Mouse (Mus musculus) kidney, adult 8-10 months (tissue): Measurements from ENCODE around the gene Actrt3.

Experiments used
- DNase-seq, 2 experiments: peaks; one replicate each; pipeline ENCODE4 v3.0.0; 2022

Gene Actrt3

DNA sequence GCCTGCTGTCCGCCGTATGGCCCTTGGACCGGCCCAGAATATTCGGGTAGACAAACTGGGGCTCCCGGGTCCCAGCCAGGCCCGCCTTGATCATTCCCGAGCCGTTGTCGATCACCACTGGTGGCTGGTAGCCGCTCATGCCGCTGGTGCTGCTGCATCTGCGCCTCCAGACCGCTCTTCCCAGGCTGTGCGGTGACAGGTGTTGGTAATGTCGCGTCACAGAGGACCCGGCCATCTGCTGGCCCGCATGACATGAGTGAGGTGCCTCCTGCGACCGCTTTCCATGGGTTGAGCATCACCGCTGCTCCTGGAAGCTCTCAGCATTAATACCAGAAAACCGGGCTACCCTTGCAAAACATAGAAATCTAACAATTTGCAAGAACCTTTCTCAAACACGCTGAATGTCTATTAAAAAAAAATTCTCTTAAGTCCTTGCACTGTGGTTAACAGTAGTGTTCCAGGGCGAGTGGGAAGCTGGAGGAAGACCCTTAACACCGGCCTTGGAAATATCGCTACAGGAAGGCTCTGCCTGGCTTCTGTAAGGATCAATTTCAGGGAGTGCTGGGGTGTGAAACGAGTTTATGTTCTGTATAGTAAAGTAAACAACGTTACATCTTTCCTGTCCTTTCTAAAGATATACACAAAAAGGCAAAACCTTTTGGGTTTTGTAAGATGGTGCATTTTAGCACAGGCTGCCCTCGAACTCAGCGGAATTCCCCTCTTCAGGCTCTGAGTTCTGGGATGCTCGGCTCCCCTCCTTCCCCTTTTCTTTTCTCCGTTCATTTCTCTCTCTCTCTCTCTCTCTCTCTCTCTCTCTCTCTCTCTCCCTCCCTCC is at the start of gene Actrt3:
Gene Actrt3, minus strand, starts transcription at position 229 of the 835 bp plus-strand sequence.
- no peak for DNase-seq

DNA sequence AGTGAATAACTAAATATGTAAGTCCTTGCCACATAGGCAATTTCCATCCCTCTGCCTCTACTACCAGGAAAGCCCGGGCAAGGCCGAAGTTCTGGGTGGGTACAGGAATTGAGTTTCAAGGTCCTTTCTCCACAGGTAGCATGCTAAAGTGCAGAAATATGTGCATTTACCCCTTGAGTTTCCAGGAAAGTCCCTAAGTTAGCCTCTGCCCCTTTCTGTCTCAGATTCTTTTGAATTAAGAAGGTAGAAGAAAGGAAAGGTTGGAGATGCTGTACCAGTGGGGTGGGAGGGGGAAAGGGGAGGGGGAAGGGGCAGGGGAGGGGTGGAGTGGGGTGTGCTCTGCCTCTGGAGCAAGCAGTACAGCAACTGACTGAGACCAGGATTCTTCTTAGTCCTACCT is 48.7 kb upstream of the Actrt3 start:
- no peak for DNase-seq

DNA sequence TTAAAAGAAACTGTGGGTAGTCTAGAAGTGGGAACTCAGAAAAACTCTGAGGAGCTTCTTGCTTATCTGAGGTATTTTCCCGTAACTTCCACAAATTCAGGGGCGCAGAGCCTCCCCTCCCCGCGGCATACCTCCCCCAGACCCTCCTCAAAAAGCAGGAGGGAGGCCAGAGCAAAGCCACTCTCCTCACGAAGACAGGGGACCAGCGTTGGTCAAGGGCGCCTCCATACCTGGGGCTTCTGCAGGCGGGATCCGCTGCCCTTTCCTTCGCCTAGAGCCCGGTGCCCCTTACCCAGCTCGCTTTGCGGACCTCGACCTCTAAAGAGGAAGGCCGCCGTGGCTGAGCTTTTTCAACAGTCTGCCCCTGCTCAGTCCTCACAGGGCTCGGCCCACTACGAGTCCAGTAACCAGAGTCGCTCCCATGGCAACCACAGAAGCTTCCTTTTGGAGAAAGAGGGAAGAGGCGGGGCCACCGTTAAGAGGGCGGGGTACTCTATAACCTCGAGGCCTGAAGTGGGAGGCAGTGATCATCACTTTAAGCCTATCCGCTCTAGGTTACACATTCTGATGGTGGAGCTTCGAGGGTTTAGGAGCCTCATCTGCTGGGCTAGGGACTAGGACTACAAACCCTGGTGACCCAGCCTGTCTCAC is 47.8 kb upstream of the Actrt3 start, which contains the start of gene Lrrc34:
Gene Lrrc34, minus strand, starts transcription at position 430 of the 651 bp plus-strand sequence.
- peak; percentile 25 to 39 for DNase-seq

DNA sequence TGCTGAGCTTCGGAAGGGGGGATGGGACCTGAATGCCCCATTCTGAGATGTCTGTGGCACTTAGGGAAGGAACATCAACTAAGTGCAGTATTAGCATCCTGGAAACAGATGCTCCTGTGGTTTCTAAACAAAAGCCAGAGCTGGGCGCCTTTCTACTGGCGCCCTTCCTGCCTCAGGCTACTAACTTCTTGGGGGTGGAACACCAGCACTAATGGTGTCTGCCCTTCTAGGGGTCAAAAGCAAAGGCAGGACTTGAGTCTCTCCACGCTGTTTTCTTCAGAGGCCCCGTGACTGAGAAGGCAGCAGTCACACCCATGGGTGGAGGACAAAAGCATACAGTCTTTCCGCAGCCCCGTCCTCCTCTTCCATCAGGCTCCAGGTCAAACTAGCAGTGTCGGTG is 47.0 kb upstream of the Actrt3 start:
- no peak for DNase-seq

DNA sequence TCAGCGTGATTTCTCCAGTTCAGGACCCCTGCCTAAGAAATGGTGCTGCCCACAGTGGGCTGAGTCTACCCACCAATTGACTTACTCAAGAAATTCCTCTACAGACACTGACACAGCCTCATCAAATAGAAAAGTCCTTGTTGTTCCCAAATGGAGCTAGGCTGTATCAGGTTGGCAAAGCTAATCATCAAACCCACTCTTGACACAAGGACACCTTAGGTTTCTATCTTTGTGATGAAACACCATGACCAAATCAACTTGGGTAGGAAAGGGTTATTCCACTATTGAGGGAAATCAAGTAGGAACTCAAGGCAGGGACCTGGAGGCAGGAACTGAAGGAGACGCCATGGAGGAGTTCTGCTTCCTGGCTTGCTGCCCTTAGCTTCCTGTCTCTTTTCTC is 44.5 kb upstream of the Actrt3 start, which contains the start of gene Lrriq4:
Gene Lrriq4, plus strand, starts transcription at position 301 of the 400 bp plus-strand sequence.
- no peak for DNase-seq

DNA sequence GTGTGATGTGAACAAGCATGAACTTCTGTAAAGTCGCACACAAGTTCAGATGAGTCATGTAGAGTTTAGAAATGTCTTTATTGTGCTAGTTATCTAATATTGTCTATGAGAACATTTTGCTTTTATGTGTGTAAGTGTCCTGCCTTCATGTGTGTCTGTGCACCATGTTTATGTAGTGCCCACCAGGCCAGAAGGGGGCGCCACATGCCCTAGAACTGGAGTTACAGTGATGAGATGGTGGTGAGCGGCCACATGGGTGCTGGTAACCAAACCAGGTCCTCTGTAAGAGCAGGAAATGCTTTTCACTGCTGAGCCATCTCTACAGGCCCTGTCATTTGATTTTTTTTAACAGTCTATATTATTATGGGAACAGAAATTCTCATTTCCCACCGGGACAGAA is 35.9 kb upstream of the Actrt3 start:
- DNase-seq: no peak

DNA sequence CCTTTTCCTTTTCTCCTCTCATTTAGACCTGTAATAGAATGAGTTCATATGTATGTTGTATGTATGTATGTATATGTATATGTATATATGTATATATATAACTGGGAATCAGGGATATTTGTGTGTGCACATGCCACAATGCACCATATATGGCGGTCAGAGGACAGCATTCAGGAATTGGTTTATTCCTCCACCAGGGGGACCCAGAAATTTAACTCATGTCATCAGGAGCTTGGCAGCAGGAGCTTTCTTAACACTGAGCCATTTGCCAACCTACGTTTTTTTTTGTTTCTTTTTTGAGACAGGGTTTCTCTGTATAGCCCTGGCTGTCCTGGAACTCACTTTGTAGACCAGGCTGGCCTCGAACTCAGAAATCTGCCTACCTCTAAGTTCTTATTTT is 33.9 kb upstream of the Actrt3 start:
- DNase-seq: no peak

DNA sequence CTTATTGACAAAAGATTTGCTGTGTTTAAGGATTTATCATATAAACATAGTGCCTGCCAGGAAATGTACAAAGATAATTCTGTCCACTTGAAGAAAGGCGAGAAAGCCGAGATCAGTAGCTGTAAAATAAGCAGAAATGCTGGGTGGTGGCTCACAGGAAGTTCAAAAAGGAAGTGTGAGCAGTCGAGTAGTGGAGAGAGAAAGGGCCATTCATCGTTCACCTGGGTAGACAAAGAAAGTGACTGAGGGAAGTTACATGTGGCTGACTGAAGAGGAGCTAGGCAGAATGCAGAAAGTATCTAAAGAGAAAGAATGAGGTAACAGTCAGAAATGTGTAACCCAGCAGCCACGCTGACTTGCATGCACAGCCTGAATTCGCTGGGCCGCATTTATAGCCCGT is 20.4 kb upstream of the Actrt3 start:
- no peak for DNase-seq

DNA sequence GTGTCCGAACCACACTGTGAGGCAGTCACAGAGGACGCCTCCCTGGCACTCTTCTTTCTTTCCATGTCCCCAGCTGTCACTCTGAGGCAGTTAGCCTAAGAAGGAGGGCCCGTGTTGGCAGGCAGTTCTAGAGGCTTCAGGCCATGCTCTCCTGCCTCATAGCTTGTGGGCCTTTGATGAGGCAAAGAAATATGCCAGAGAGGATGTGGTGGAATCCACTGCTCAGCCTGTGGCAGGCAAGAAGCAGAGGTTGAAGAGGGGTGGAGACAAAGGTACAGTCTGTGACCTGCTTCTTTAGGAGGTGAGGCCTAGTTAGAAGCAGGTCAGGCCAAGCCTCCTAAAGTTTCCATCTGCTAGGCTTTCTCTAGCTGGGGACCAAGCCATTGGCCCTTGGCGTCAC is 11.2 kb upstream of the Actrt3 start:
- DNase-seq: no peak

DNA sequence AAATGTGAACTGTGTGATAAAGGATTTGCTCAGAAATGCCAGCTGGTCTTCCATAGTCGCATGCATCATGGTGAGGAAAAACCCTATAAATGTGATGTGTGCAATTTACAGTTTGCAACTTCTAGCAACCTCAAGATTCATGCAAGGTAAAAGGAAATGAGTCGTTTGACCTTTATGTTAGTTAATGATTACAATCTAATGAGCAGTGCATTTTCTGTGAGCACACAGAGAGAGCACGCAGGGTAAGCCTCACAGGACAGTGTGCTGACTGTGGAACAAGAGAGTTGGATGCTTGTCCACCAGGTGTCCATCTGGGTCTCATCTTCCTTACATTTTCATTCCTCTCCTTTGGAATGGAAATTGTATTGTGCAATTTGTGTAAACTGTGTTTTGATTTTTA is 9.3 kb upstream of the Actrt3 start:
- no peak for DNase-seq

DNA sequence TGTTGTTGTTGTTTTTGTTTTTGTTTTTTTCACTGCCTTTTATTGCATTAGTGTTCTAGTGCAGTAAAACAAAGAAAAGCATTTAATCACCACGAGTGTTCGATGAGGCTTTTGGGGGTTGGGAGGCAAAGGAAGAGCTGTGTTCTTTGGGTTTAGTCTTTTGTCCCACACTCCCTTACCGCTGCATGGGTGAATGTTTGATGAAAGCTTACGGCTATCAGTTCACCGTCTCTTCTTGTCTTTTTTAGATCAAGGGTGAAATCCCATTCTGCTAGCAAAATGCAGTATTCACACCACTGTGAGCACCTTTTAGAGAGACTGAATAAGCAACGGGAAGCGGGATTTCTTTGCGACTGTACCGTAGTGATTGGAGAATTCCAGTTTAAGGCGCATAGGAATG is 3.5 kb upstream of the Actrt3 start:
- DNase-seq: no peak

DNA sequence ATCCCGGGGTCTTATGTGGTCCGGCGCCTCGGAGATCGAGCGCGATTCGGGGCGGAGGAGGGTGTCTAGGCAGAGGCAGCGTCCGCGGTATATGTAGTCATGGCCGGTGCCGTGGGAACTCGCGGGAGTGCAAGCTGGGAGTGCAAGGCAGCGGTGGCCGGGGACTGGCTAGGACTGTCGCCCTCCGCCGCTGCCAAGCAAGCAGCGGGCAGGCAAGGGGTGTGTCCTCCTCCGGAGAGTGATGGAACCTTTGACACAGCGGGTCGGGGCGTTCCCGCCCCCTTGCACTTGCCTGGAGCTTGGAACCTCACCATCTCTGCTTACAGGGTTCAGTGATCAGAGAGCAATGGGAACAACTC is 3.0 kb upstream of the Actrt3 start:
- DNase-seq: peak; percentile 83 to 84

DNA sequence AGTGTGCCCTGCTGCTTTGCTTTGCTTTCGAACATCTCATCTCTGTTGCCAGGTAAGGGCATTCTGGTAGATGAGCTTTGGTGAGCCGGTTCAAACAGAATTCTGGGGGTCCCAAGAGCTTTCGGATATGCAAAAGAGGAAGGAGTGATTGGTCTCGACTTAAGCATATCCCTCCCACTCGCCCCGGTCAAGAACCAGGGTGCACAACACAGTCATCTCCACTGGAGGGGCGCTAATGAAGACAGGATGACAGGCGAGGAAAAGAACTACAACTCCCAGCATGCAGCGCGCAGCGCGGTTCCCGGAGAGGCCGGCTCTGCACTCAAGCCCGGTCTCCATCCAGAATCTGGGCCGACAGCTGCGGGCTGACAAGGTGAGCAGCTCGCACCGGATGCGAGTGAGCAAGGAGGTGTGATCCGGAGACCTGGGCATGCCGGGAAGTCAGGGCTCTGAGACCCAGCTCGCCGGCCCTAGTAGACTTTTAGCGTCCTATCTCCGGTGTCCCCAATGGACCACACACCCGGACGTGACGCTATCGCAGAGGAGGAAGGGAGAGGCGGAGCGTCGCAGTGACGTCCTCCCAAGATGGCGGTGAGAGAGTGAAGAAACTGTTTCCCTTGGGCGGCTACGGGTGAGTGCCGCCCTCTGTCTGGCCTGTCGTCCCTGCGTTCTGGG is 2.5 kb upstream of the Actrt3 start, which contains the start of gene Mynn:
Gene Mynn, plus strand, starts transcription at position 1 of the 675 bp plus-strand sequence.
- peak; percentile 96 to 97 for DNase-seq

DNA sequence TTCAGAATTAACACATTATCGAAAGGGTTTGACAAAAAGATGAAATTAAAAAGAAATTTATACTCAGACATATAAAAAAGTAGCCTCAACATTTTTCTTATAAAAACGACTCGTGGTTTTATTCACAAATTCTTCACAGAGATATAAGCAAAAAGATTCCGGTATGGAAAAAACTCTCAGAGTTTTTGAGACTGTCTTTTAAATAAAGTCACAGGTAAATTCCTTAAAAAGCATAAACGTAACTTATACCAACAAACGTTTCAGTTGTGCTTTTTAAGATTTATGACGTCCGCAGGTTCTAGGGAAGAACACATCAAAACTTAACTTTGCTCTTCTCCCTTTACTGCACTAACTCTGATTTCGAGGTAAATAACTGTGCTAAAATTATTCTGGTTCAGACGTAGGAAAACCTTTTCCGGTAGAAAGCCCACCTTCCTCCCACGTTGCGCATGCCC is 1.9 kb upstream of the Actrt3 start:
- DNase-seq: no peak

DNA sequence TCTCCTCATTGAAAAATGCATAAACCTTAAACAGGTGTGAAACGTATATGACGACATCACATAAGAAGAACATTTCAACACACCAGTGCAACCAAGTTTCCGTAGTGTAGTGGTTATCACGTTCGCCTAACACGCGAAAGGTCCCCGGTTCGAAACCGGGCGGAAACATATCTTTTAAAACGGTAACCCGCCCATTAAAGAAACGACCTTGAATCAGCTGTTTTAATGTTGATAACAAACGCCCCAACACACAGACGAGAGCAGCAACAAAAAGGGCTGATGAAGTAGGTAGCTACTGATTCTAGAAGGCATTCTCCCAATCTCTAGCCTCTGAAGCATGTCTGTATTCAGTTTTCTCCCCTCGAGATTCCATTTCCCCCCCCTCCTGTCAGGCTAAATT is 1.4 kb upstream of the Actrt3 start:
- DNase-seq: peak; percentile 88 to 95

DNA sequence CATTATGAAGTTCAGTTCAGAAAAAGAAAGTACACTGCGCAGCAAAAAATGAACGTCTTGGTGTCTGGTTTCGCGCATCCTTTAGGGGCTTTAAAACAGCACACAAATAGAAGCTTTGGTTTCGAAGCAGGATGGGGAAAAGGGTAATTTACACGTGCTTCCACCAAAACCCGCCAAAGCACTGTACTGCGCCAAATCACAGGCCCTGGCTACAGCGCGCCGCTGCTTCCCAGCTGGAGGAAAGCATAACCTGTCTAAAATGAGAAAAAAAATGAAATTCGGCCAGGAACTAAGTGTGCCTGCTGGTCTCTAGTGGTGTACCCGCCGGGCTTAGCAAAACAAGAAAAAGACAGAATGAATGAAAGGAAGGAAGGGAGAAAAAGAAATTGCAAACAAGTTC is 978 bp upstream of the Actrt3 start:
- peak; percentile 35 to 41 for DNase-seq

DNA sequence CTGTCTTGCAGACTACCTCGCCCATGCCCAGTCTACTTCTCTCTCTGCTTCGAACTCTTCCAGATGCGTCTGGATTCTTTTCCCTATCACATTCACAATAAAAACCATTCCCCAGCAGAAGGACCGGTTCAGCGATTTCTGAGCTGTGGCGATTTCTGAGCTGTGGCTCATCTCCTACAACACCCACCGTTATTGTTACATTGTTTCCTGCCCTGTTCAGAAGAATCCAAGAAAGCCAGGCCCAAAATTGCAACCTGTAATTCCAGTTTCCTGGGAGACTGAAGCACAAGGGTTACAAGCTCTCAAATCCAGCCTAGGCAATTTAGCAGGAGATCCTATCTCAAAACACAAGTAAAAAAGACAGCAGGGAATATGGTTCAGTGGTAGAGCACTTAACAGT is 2.5 kb downstream of the Actrt3 start:
- no peak for DNase-seq

DNA sequence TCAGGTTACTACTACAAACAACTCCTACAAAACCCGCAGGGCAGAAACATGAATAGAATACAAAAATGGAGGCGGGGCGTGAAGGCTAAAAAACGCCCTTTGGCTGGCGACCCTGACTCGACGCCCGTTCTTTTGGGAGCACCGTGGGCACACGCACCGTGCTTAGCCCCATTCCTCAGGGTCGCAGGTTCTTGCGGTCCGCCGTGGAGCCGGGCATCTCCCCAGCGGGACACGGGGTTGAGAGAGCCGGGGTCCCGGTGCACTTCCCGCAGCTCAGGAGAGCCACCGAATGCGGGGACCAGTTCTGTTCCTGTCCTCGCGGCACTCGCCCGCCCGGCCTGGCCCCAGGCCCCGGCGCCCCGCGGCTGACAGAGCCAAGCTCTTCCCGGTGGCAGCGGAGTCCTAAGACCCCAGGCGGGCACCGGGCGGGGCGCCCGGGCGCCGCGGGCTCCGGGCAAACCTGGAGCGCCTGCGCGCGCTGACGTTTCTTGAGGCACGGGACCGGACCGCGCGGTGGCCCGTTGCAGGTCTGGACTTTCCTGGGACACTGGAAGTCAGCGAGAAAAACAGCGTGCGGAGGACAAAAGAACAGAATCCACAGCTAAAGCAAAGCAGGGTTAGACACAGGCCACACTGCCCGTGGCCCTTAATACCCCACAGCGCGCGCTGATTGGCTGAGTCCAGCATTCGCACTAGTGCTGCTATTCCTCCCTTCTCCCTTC is 4.5 kb downstream of the Actrt3 start:
- DNase-seq: peak; percentile 38 to 49

DNA sequence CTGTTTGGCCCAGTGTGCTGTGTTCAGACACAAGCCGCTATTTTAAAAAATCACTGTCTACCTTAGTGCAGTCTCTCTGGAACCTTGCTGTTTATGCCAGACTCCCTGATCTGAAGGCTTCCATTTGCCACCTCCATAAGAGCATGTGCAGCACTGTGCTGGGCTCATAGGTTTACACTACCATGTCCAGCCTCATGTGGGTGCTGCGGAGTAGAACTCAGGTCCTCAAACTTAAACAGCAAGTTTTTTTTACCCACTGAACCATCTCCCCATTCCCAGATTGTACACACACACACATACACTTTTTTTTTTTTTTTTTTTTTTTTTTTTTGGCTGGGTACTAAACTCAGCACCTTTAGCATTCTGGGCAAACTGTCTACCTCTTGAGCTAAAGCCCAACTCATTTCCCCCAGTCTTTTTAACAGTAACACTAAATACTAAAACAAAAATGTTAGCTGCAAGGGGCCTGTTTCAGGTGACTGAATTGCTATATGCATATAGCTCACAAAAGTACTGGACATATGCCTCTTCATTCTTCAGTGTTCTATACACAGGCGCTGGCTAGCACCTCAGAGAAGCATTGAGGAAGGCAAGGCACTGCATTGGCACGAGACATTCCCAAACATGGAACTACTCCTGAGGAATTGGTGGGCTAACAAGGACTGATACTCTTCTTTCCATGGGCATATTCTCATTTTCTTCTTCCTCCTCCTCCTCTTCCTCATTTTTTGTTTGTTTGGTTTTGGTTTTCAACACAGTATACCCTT is 5.8 kb downstream of the Actrt3 start:
- peak in 1 of 2 experiments; percentile 46 for DNase-seq

DNA sequence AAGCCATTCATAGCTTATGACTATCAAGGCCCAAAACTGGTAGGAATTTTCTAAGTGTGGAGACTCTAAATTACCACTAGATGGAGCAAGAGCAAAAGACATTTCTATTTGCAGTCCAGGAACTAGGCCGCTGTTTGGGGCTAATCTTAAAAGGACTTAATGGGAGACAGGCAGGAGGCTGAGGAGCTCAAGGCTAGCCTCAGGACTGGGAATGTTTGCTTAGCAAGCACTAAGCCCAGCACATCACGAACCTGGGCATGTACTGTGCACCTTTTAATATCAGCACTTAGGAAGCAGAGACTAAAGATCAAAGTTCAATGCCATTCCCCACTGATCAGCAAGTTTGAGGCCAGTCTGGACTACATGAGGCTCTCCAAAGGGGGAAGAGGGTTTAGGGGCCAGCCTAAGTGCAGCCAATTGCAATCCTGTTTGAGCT is 7.3 kb downstream of the Actrt3 start:
- DNase-seq: peak; percentile 80 to 87

DNA sequence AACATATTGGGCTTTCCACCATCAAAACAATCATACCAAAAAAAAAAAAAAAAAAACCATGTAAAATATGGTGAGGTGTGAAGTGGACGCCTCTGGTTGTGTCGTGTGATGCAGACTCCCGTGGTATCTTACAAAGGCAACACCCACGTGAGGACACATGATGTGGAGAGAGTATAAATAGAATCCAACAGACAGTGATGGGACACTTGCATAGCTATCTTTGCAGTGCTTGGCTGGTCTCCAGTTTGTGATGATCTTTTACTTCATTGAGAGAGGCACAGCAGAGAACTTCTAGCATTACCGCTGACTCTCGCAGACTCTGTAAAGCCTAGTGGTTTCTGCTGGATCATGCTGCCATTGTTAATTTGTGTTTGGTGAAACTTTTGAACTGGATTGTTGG is 10.9 kb downstream of the Actrt3 start:
- no peak for DNase-seq

DNA sequence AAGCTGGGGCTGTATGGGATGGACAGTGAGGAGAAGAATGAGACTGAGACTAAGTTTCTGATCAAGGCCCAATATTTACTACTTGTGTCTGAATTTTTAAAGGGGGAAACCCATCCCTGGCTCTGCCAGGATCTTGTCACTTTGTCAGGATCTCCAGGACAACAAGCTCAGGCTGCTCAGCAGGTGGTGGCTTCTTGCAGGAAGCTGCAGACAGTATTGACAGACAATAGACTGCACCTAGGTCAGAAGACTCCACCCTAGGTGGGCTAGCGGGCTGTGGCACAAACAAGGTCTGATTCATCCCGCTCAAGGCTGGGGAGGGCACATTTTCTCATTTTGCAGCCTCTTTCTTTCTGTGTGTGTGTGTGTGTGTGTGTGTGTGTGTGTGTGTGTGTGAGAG is 26.2 kb downstream of the Actrt3 start:
- DNase-seq: no peak
